Mouse (Mus musculus) left cerebral cortex, adult 18-20 months (tissue): ENCODE measurements around the gene Hoxd12. TPM values are rescaled to one million over a fixed set of nuclear protein-coding genes. Genes with fewer than 3 reads are reported as not detected.
A peak's percentile ranks its signal among the peaks of the same experiment; 100 is the strongest.

Experiments used
- DNase-seq, 2 experiments: peaks; one replicate each; pipeline ENCODE4 v3.0.0; 2021 to 2022; ENCODE audit warnings: low spot score in 2 of 2, mixed read lengths in 1 of 2
- total RNA-seq, 2 experiments: library from RNA; stranded (reverse); gene quantifications; 2 replicates each; pipeline ENCODE4 v1.2.3; 2021

Hoxd12 gene
- total RNA-seq, 2 experiments from 2014 or later = not detected

GRCm38 (mm10) chr2:74663291-74663925 is 11.4 kb upstream of the Hoxd12 start:
- DNase-seq = peak; percentile 66 to 68

GRCm38 (mm10) chr2:74666411-74666810 is 8.4 kb upstream of the Hoxd12 start:
- no peak for DNase-seq

GRCm38 (mm10) chr2:74667191-74667841 is 7.5 kb upstream of the Hoxd12 start:
- no peak for DNase-seq

GRCm38 (mm10) chr2:74667842-74668357 is 6.9 kb upstream of the Hoxd12 start, which contains the start of gene Hoxd13:
TSS of gene Hoxd13 (plus strand) at chr2:74668310.
- no peak for DNase-seq

- no peak for DNase-seq
Measured at GRCm38 (mm10) chr2:74668370-74669229, 6.2 kb upstream of the Hoxd12 start.

- DNase-seq = no peak
Measured at GRCm38 (mm10) chr2:74669230-74669578, 5.6 kb upstream of the Hoxd12 start.

GRCm38 (mm10) chr2:74669650-74670235 is 5.1 kb upstream of the Hoxd12 start:
- no peak for DNase-seq

GRCm38 (mm10) chr2:74670632-74671188 is 4.1 kb upstream of the Hoxd12 start:
- no peak for DNase-seq

- DNase-seq = no peak
Measured at GRCm38 (mm10) chr2:74671847-74672246, 3.0 kb upstream of the Hoxd12 start.

- DNase-seq = no peak
Measured at GRCm38 (mm10) chr2:74672481-74673362, 2.1 kb upstream of the Hoxd12 start.

- no peak for DNase-seq
Measured at GRCm38 (mm10) chr2:74673835-74674425, 883 bp upstream of the Hoxd12 start.

GRCm38 (mm10) chr2:74675666-74676282 is 961 bp downstream of the Hoxd12 start:
- DNase-seq = no peak

- no peak for DNase-seq
Measured at GRCm38 (mm10) chr2:74676376-74677052, 1.7 kb downstream of the Hoxd12 start.

- DNase-seq = no peak
Measured at GRCm38 (mm10) chr2:74677106-74677505, 2.3 kb downstream of the Hoxd12 start.

GRCm38 (mm10) chr2:74678891-74679595 is 4.2 kb downstream of the Hoxd12 start, which contains the start of gene Hoxd11:
TSS of gene Hoxd11 (plus strand) at chr2:74679557.
- no peak for DNase-seq

GRCm38 (mm10) chr2:74679596-74679971 is 4.8 kb downstream of the Hoxd12 start:
- no peak for DNase-seq

GRCm38 (mm10) chr2:74679980-74680379 is 5.2 kb downstream of the Hoxd12 start:
- no peak for DNase-seq
